Mouse (Mus musculus) layer of hippocampus, adult 8-10 months (tissue): ENCODE results near the gene Nup155. TPM values are rescaled to one million over a fixed set of nuclear protein-coding genes. Genes with fewer than 3 reads are reported as not detected.

Source experiments
- DNase-seq, 2 experiments: peaks; one replicate each; pipeline ENCODE4 v3.0.0; 2022; ENCODE audit warnings: low spot score in 2 of 2
- total RNA-seq, 4 experiments: library from RNA; stranded (reverse); gene quantifications; 2 replicates each; pipeline ENCODE4 v1.2.4; 2022

The Nup155 gene
- total RNA-seq, 4 experiments from 2014 or later: 17.4 to 23.4 (median 18.7) TPM

GRCm38 (mm10) chr15:8190435-8190834 lies 81.4 kb downstream of the Nup155 start:
- DNase-seq: no peak

- no peak for DNase-seq
Observed at GRCm38 (mm10) chr15:8200317-8200716, 91.2 kb downstream of the Nup155 start.

- DNase-seq: no peak
Observed at GRCm38 (mm10) chr15:8208362-8208761, 99.3 kb downstream of the Nup155 start.

Other genes starting within 250 kb of the Nup155 start
- 10 to 100 TPM; 29.5 to 33.7 (median 30.4) TPM for gene Wdr70, start 10.1 kb upstream of the Nup155 start, total RNA-seq
- 10 to 100 TPM; 26.1 to 41.2 (median 30.1) TPM for gene Cplane1, start 59.8 kb downstream of the Nup155 start, total RNA-seq